Mouse (Mus musculus) kidney, adult 2 months (tissue): ENCODE data around the gene Zfp868. TPM values are rescaled to one million over a fixed set of nuclear protein-coding genes. Genes with fewer than 3 reads are reported as not detected.
"Not testable (repeated sequence)": the region's sequence is repeated elsewhere in the genome, so short reads cannot be mapped to it uniquely, and the experiment has no call there.

ENCODE experiments used
- DNase-seq: peaks from one replicate; pipeline ENCODE4 v3.0.0; 2021
- H3K27ac ChIP-seq: fragments of 200-500 bp; 2 replicates; pipeline ENCODE4 v1.5.1; 2012; ENCODE audit warnings: low read depth, low read length, control low read depth, inconsistent platforms; ENCODE audit not compliant: insufficient read depth
- H3K27me3 ChIP-seq: fragments of 200-500 bp; replicated peaks from 2 replicates; pipeline ENCODE4 v1.6.1; 2012; ENCODE audit warnings: mild to moderate bottlenecking, moderate library complexity, low read length, inconsistent platforms; ENCODE audit not compliant: control insufficient read depth, insufficient read depth
- H3K36me3 ChIP-seq: fragments of 200-500 bp; 2 replicates; pipeline ENCODE4 v1.6.1; 2012; ENCODE audit warnings: mild to moderate bottlenecking, moderate library complexity, low read length, inconsistent platforms; ENCODE audit not compliant: control insufficient read depth, insufficient read depth
- H3K4me1 ChIP-seq: fragments of 200-500 bp; 2 replicates; pipeline ENCODE4 v1.6.1; 2011; ENCODE audit warnings: low read length; ENCODE audit not compliant: control insufficient read depth, insufficient read depth
- H3K4me3 ChIP-seq: fragments of 200-500 bp; 2 replicates; pipeline ENCODE4 v1.5.1; 2011; ENCODE audit warnings: mild to moderate bottlenecking, low read depth, low read length, control low read depth; ENCODE audit not compliant: insufficient read depth
- CTCF ChIP-seq: fragments of 200-500 bp; conservative IDR thresholded peaks from 2 replicates; pipeline ENCODE4 v1.5.1; 2011; ENCODE audit warnings: low read depth, mild to moderate bottlenecking, control low read depth, low read length, moderate library complexity, mixed read lengths; ENCODE audit not compliant: insufficient read depth, insufficient read length
- POLR2A ChIP-seq: fragments of 200-500 bp; IDR thresholded peaks from one replicate; pipeline ENCODE4 v1.6.1; 2011; ENCODE audit warnings: low read depth, low read length, control low read depth
- WGBS: fragments of 180-500 bp; shearing (Covaris S2); methylation state at CpG from one replicate; pipeline ENCODE4 v1.1.7; 2018; 5-methylcytosine and 5-hydroxymethylcytosine counted together
- polyA plus RNA-seq: library from polyadenylated mRNA; depleted of rRNA; stranded (reverse); fragments of >200 nt; gene quantifications from 2 replicates; pipeline ENCODE4 v1.2.3, GENCODE M21; 2012; rRNA removed

Zfp868 gene
- polyA plus RNA-seq, result 4.0 and 4.3 TPM in 2 replicates

DNA sequence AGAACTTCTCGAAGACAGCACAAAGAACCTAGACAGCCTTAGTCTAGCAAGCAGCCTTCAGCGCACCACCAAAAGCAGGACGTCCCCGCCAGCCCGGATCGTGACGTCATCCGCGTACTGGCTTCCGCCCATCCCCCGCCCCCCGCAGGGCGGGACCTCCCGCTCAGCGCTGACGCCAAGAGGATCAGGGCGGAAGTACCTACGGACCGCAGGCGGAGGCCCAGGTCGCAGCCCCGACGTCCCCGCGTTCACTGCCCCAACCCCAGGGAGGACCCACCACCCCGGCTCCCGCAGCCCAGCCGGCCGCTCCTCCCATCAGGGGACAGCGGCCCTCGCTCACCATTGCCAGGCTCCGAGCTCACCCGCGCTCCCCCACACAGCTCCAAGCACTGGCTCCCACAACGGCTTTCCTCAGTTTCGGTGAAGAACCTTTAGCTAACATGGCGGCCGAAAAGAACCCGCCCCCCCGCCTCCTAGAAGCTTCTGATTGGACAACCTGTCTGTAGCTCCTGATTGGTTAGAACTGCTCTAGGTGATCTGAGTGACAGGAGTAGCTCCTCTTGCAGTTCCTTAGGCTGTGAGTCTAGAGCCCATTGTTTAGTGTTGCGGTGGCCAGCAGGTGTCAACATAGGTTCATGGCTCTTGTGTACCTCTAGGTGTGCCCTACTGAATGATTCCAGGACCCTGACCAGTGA lies at the start of gene Zfp868:
Gene Zfp868, minus strand, starts transcription at position 454 of the 695 bp plus-strand sequence.
- H3K27me3 ChIP-seq, result no peaks in the 10 kb centered on the region
- peak within 1 kb of the TSS; percentile 94 for H3K4me3 ChIP-seq
- 0 out of 2 replicates have a peak, but pooled peaks cover 4% of the 10 kb centered on the region for H3K4me1 ChIP-seq
- H3K27ac ChIP-seq, result peak within 1 kb of the TSS; percentile 100
- DNase-seq, result peak; percentile 98
- under 1% methylated on average over 41 of the region's 41 CpGs for WGBS
- no peaks in the 10 kb centered on the region for H3K36me3 ChIP-seq
- TF ChIP-seq POLR2A (peak; percentile 14), CTCF (peak; percentile 83)

DNA sequence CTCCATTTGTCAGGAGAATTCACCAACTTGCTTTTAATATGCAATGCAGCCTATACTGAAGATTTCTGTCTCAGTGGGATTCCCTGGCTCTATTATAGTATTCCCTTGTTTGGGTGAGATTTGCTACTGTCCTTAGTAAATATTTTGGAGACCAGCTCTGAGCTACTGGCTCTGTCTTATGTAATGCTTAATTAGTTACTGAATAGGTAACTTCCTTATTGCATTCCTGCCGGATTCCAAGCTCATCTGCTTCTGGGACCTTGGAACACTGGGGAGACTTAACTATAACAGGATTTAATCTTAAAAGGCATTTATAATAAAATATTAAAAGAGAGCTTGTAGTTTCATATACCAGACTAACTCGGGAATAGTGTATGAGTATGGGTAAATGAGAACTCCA lies 39.7 kb upstream of the Zfp868 start:
- H3K4me3 ChIP-seq, H3K27ac ChIP-seq, H3K4me1 ChIP-seq, H3K36me3 ChIP-seq, H3K27me3 ChIP-seq: not testable (repeated sequence)
- peak; percentile 62 for DNase-seq
- WGBS, result 45% methylated on average over 2 of the region's 2 CpGs

DNA sequence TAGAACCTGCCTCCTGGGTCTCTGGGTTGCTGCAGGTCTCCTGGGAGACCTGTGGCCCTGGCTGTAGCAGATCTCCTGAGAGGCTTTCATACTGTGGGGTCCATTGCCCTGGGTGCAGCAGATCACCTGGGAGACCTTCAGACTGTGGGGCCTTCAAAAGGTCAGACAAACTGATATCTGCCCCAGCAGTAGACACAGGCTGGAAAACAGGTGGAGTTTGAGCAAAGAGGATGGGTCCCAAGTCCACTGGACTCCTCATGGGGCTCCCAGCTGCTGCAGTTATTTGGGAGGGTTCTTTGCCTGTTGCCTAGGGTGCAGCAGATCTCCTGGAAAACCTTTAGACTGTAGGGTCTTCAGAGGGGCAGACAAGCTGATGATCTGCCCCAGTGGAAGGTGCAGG lies 35.9 kb upstream of the Zfp868 start:
- TF ChIP-seq POLR2A (no peak), CTCF (no peak)
- Histone ChIP-seq H3K27ac (no peak overlapping the region), H3K4me1 (no peaks in the 10 kb centered on the region), H3K4me3 (no peak overlapping the region), H3K36me3 (peaks cover 7% of the 10 kb centered on the region), H3K27me3 (no peaks in the 10 kb centered on the region)
- DNase-seq, result no peak

DNA sequence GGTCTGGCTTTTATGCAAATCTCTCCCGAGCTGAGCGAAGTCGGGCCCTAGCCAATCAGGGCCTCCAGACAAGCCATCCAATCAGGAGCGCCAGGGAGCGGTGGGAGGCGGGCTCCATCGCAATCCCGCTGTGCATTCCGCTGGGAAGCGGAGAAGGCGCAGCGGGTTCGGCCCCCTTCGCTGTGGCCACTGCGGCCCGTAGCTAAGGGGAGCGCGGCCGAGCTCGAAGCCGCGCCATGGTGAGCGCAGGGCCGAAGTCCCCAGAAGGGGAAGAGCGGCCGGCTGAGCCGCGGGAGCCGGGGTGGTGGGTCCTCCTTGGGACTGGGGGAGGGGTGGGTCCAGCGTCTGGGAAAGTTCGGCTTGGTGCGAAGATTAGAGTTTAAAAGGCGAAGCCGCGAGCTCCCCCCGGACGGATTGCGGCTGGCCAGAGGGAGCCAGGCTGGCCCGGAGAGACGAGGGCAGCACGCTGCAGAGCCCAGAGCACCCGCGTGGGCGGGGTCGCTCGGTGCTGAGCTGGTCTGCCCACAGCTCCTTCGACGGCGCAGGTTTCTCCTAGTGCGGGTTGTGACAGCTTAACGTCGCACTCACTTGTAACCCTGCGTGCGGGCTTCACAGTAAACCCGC lies 29.1 kb upstream of the Zfp868 start, which contains the start of gene Zfp964:
Gene Zfp964, plus strand, starts transcription at position 122 of the 624 bp plus-strand sequence.
- Histone ChIP-seq H3K36me3 (no peaks in the 10 kb centered on the region), H3K4me1 (no peaks in the 10 kb centered on the region), H3K27ac (0 out of 2 replicates have a peak within 1 kb of the TSS, but pooled peaks have one; percentile 11), H3K27me3 (no peaks in the 10 kb centered on the region), H3K4me3 (peak within 1 kb of the TSS; percentile 64)
- DNase-seq, result peak; percentile 97
- TF ChIP-seq CTCF (no peak), POLR2A (peak; percentile 60)
- WGBS, result under 1% methylated on average over 55 of the region's 55 CpGs

- DNase-seq, result no peak
- Histone ChIP-seq H3K36me3 (no peaks in the 10 kb centered on the region), H3K27ac (no peak overlapping the region), H3K27me3 (no peaks in the 10 kb centered on the region), H3K4me3 (no peak overlapping the region), H3K4me1 (no peaks in the 10 kb centered on the region)
- WGBS, result 44% methylated on average over 10 of the region's 10 CpGs
- no peak for TF ChIP-seq CTCF
- TF ChIP-seq POLR2A, result no peak
Measured at GRCm38 (mm10) chr8:69653808-69654357, 28.5 kb upstream of the Zfp868 start.

DNA sequence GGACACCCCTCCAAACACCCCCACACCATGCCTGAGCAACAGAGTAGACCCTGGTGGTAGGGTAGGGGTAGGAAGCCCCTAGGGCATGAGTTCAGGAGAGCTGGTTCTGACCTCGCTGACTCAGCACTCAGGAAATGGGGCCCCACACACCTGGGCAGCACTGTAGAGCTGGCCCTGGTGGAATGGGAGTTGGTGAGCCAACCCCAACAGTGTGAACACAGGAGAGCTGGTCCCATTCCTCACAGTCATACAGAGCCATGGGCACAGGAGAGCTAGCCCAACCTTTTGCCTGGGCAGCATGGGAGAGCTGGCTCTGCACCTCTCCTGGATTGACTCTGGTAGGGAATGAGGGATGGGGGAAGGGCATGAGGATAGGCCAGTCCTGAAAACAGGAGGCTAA lies 7.3 kb downstream of the Zfp868 start:
- peaks cover 3% of the 10 kb centered on the region; the same call in 1 of the 2 replicates for H3K36me3 ChIP-seq
- WGBS, result 100% methylated on average over 1 of the region's 1 CpGs
- no peaks in the 10 kb centered on the region for H3K4me1 ChIP-seq
- no peaks in the 10 kb centered on the region for H3K27me3 ChIP-seq
- no peak overlapping the region for H3K4me3 ChIP-seq
- TF ChIP-seq CTCF, result no peak
- TF ChIP-seq POLR2A, result no peak
- no peak overlapping the region for H3K27ac ChIP-seq
- DNase-seq, result no peak

DNA sequence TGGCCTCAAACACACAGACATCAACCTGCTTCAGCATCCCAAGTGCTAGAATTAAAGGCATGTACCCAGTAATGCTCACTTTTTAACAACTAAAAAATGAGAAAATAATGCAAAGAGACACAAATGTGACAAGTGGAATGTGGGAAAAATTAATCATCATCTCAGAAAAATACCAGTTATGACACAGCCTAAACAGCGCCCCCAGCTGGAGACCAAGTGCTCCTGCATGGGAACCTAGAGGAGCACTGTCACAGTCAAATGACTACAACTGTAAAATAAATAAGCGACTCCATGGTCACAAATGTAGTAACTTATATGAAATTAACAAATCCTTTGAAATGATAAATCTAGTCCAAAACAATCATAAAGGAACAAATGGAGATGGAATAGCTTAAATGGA lies 10.7 kb downstream of the Zfp868 start:
- Histone ChIP-seq H3K4me3 (no peak overlapping the region), H3K4me1 (no peaks in the 10 kb centered on the region), H3K36me3 (peaks cover 8% of the 10 kb centered on the region), H3K27ac (no peak overlapping the region), H3K27me3 (no peaks in the 10 kb centered on the region)
- no peak for DNase-seq
- 62% methylated on average over 2 of the region's 2 CpGs for WGBS
- TF ChIP-seq CTCF (peak; percentile 44), POLR2A (no peak)

GRCm38 (mm10) chr8:69597598-69597997 lies 27.8 kb downstream of the Zfp868 start:
- H3K27ac ChIP-seq, H3K4me1 ChIP-seq, H3K27me3 ChIP-seq, DNase-seq, H3K4me3 ChIP-seq, H3K36me3 ChIP-seq: not testable (repeated sequence)
- 75% methylated on average over 3 of the region's 3 CpGs for WGBS
